Mouse (Mus musculus) small intestine, adult 2 months (tissue): ENCODE results near the gene Otulin.

Experiments
- CTCF ChIP-seq: fragments of 200-500 bp; IDR thresholded peaks from 2 replicates; pipeline ENCODE4 v1.5.1; 2012; ENCODE audit warnings: low read depth, mild to moderate bottlenecking, control low read depth, inconsistent platforms, low read length, moderate library complexity, mixed read lengths; ENCODE audit not compliant: insufficient replicate concordance, insufficient read length; ENCODE audit errors: extremely low read depth
- POLR2A ChIP-seq: fragments of 200-500 bp; IDR thresholded peaks from 2 replicates; pipeline ENCODE4 v1.6.1; 2012; ENCODE audit warnings: low read depth, mild to moderate bottlenecking, control low read depth, inconsistent platforms, low read length, moderate library complexity

DNA sequence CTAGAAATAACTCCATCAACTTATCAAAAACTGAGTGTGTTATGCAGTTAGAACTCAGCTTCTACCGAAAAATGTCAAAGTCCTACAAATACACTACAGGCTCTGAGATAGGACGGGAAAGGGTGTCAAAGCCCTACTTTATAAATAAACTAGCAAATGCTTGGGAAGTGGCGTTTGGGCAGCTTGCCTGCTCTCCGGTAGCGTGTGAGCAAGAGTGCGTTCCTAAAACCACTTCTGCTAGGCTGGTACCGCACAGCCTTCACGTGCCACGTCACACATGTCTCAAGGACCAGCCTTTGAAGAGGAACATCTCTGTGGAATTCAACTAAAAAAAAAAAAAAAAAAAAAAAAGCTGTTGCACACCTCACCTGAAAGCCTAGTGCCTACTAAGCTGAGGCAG is 127.3 kb downstream of the Otulin start:
- no peak for TF ChIP-seq POLR2A
- no peak for TF ChIP-seq CTCF
